Mouse (Mus musculus) hindbrain, embryonic 11.5 days (tissue): ENCODE measurements around the gene Aldh3b1. TPM values are rescaled to one million over a fixed set of nuclear protein-coding genes. Genes with fewer than 3 reads are reported as not detected.

ENCODE experiments used
- ATAC-seq: fragments of 200-750 bp; cut with Nextera tagmentation; 2 replicates; pipeline ENCODE4 v1.8.0; 2017; ENCODE audit warnings: mild to moderate bottlenecking, moderate TSS enrichment, moderate library complexity; ENCODE audit not compliant: low FRiP score
- DNase-seq: peaks from one replicate; pipeline ENCODE4 v3.0.0-alpha.2; 2015; ENCODE audit warnings: low spot score
- H3K27ac ChIP-seq: fragments of 300-500 bp; sonication (generic); 2 replicates; pipeline ENCODE4 v1.5.1; 2014; ENCODE audit warnings: mild to moderate bottlenecking, low read depth, low read length
- H3K27me3 ChIP-seq: fragments of 300-500 bp; sonication (generic); 2 replicates; pipeline ENCODE4 v1.6.1; 2014; ENCODE audit warnings: mild to moderate bottlenecking, low read length, moderate library complexity, mixed read lengths; ENCODE audit not compliant: control insufficient read depth, insufficient read depth
- H3K36me3 ChIP-seq: fragments of 300-500 bp; sonication (generic); 2 replicates; pipeline ENCODE4 v1.6.1; 2014; ENCODE audit warnings: mild to moderate bottlenecking, low read length, moderate library complexity, mixed read lengths; ENCODE audit not compliant: control insufficient read depth, insufficient read depth
- H3K4me1 ChIP-seq: fragments of 300-500 bp; sonication (generic); replicated peaks from 2 replicates; pipeline ENCODE4 v1.6.1; 2014; ENCODE audit warnings: low read length, mixed read lengths; ENCODE audit not compliant: control insufficient read depth, insufficient read depth
- H3K4me2 ChIP-seq: fragments of 300-500 bp; sonication (generic); replicated peaks from 2 replicates; pipeline ENCODE4 v1.6.1; 2014; ENCODE audit warnings: mild to moderate bottlenecking, low read depth, low read length
- H3K4me3 ChIP-seq: fragments of 300-500 bp; sonication (generic); 2 replicates; pipeline ENCODE4 v1.5.1; 2014; ENCODE audit warnings: low read depth, low read length
- H3K9ac ChIP-seq: fragments of 300-500 bp; sonication (generic); 2 replicates; pipeline ENCODE4 v1.6.1; 2014; ENCODE audit warnings: low read depth, low read length
- H3K9me3 ChIP-seq: fragments of 300-500 bp; sonication (generic); 2 replicates; pipeline ENCODE4 v1.6.1; 2016; ENCODE audit warnings: low read length; ENCODE audit not compliant: control insufficient read depth
- WGBS: fragments of 180-500 bp; shearing (Covaris S2); extraction: QIAGEN DNeasy Blood & Tissue Kit; methylation state at CpG from one replicate; pipeline ENCODE4 v1.1.7; 2014; 5-methylcytosine and 5-hydroxymethylcytosine counted together
- polyA plus RNA-seq: library from polyadenylated mRNA; unstranded; fragments of >200 nt; fragmentation: Nextera tagmentation; extraction: Ambion mirVana; gene quantifications from 2 replicates; pipeline ENCODE4 v1.2.1, GENCODE M21; 2014

Aldh3b1 gene
- polyA plus RNA-seq, 1 experiment from 2014 or later: 0.59 TPM

GRCm38 (mm10) chr19:3871468-3871867 is 58.1 kb downstream of the Aldh3b1 start:
- H3K27me3 ChIP-seq: no peaks in the 10 kb centered on the region
- no peaks in the 10 kb centered on the region for H3K9me3 ChIP-seq
- H3K4me3 ChIP-seq: no peak overlapping the region
- no peak overlapping the region for H3K9ac ChIP-seq
- ATAC-seq (no peak), DNase-seq (no peak)
- no peaks in the 10 kb centered on the region for H3K4me1 ChIP-seq
- H3K4me2 ChIP-seq: no peak overlapping the region
- no peaks in the 10 kb centered on the region for H3K36me3 ChIP-seq
- H3K27ac ChIP-seq: no peak overlapping the region

- Histone ChIP-seq H3K4me3 (no peak overlapping the region), H3K9ac (no peak overlapping the region), H3K9me3 (no peaks in the 10 kb centered on the region), H3K27me3 (no peaks in the 10 kb centered on the region), H3K4me2 (no peak overlapping the region), H3K4me1 (no peaks in the 10 kb centered on the region), H3K36me3 (no peaks in the 10 kb centered on the region), H3K27ac (no peak overlapping the region)
- 92% methylated on average over 1 of the region's 1 CpGs for WGBS
- ATAC-seq (no peak), DNase-seq (no peak)
Observed at GRCm38 (mm10) chr19:3868290-3868689, 61.3 kb downstream of the Aldh3b1 start.

- 85% methylated on average over 2 of the region's 2 CpGs for WGBS
- DNase-seq: peak; percentile 6
- H3K4me1 ChIP-seq: no peaks in the 10 kb centered on the region
- H3K9me3 ChIP-seq: no peaks in the 10 kb centered on the region
- no peaks in the 10 kb centered on the region for H3K36me3 ChIP-seq
- ATAC-seq: no peak
- H3K27me3 ChIP-seq: no peaks in the 10 kb centered on the region
- no peak overlapping the region for H3K4me3 ChIP-seq
- no peak overlapping the region for H3K9ac ChIP-seq
- H3K4me2 ChIP-seq: no peak overlapping the region
- no peak overlapping the region for H3K27ac ChIP-seq
Observed at GRCm38 (mm10) chr19:3864960-3865359, 64.6 kb downstream of the Aldh3b1 start.

Other genes with a start within 250 kb of the Aldh3b1 start
- 3.0 and 5.1 TPM in 2 replicates for gene Lrp5, start 243.2 kb downstream of the Aldh3b1 start, polyA plus RNA-seq
- 39.4 and 41.8 TPM in 2 replicates for gene 1810055G02Rik, start 221.5 kb downstream of the Aldh3b1 start, polyA plus RNA-seq
- gene Kmt5b, start 162.4 kb downstream of the Aldh3b1 start, polyA plus RNA-seq: 43.9 and 52.7 TPM in 2 replicates
- 50.3 and 63.7 TPM in 2 replicates for gene Chka, start 78.0 kb downstream of the Aldh3b1 start, polyA plus RNA-seq
- gene Tcirg1, start 22.7 kb downstream of the Aldh3b1 start, polyA plus RNA-seq: 10.7 and 11.6 TPM in 2 replicates
- gene Ndufs8, start 17.0 kb downstream of the Aldh3b1 start, polyA plus RNA-seq: 240 and 258 TPM in 2 replicates
- 5.1 and 6.4 TPM in 2 replicates for gene Unc93b1, start 5.4 kb upstream of the Aldh3b1 start, polyA plus RNA-seq
- gene Aldh3b3, start 28.8 kb upstream of the Aldh3b1 start, polyA plus RNA-seq: not detected in 2 replicates
- 1.5 and 2.3 TPM in 2 replicates for gene Aldh3b2, start 42.5 kb upstream of the Aldh3b1 start, polyA plus RNA-seq
- gene Acy3, start 56.8 kb upstream of the Aldh3b1 start, polyA plus RNA-seq: 2.5 and 2.8 TPM in 2 replicates
- 0.70 and 2.3 TPM in 2 replicates for gene Tbx10, start 62.9 kb upstream of the Aldh3b1 start, polyA plus RNA-seq
- 14.6 and 19.5 TPM in 2 replicates for gene Nudt8, start 70.8 kb upstream of the Aldh3b1 start, polyA plus RNA-seq
- 1.5 and 1.6 TPM in 2 replicates for gene Gm49405, start 70.8 kb upstream of the Aldh3b1 start, polyA plus RNA-seq
- gene Doc2g, start 73.5 kb upstream of the Aldh3b1 start, polyA plus RNA-seq: 1.5 and 1.9 TPM in 2 replicates
- gene Ndufv1, start 83.0 kb upstream of the Aldh3b1 start, polyA plus RNA-seq: 188 and 201 TPM in 2 replicates
- 343 and 348 TPM in 2 replicates for gene Gstp1, start 108.2 kb upstream of the Aldh3b1 start, polyA plus RNA-seq
- gene Gstp2, start 116.2 kb upstream of the Aldh3b1 start, polyA plus RNA-seq: 1.1 and 2.9 TPM in 2 replicates
- gene Gstp3, start 129.8 kb upstream of the Aldh3b1 start, polyA plus RNA-seq: not detected in 2 replicates
- not detected in 2 replicates for gene Cabp2, start 151.8 kb upstream of the Aldh3b1 start, polyA plus RNA-seq
- gene Cdk2ap2, start 167.4 kb upstream of the Aldh3b1 start, polyA plus RNA-seq: 74.4 and 84.3 TPM in 2 replicates
- 12.2 and 15.4 TPM in 2 replicates for gene Pitpnm1, start 170.2 kb upstream of the Aldh3b1 start, polyA plus RNA-seq
- 65.7 and 67.4 TPM in 2 replicates for gene Aip, start 196.1 kb upstream of the Aldh3b1 start, polyA plus RNA-seq
- gene Gpr152, start 210.0 kb upstream of the Aldh3b1 start, polyA plus RNA-seq: not detected in 2 replicates
- gene Cabp4, start 214.2 kb upstream of the Aldh3b1 start, polyA plus RNA-seq: not detected in 2 replicates
- 119 and 123 TPM in 2 replicates for gene Coro1b, start 218.8 kb upstream of the Aldh3b1 start, polyA plus RNA-seq
- 1.0 and 1.1 TPM in 2 replicates for gene Ptprcap, start 223.8 kb upstream of the Aldh3b1 start, polyA plus RNA-seq
- gene Rps6kb2, start 233.5 kb upstream of the Aldh3b1 start, polyA plus RNA-seq: 42.2 and 45.7 TPM in 2 replicates
- 2.8 and 3.3 TPM in 2 replicates for gene Carns1, start 245.7 kb upstream of the Aldh3b1 start, polyA plus RNA-seq